Mouse (Mus musculus): ENCODE measurements at regions not wholly inside any gene's neighbourhood (a gene's known extent, or its start where the extent isn't known, plus 50 kb on each side); places are given as distances from the start of the nearest gene placed in this dataset.
A peak's percentile ranks its signal among the peaks of the same experiment; 100 is the strongest.

DNA sequence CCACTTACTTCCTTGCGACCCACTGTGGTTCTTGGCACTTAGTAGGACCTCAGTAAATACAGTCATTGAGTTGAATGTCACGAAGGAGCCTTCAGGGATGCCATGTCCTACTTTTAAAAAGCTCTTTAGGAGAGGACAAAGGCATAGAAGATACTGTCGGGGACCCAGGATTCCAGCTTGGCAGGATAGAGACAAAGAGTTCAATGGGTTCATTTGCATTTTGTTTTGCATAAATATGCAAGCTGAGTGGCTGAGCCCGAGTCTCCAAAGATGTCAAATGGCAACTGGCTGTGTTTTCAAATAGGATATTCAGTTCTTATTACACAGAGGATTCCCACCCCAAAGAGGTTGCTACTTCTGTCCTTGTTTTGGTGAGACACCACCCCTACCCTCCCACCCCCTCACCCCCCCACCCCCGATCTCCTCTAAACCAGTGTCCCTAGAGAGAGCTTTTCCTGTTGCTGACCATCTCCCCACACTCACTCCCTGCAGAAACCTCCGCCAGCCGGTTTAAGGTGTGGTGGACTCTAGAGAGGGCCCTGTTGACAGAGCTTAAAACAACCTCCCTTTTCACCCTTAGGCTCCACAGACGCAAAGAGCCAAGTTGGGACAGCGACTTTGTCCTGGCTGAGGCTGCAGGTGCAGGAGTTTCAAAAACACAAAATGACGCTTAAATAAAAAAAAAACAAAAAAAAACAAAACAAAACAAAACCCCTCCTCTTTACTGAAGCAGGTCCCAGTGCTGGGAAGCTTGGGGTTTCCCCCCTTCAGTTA lies 57.9 kb downstream of the Sox9 start:
- H3K27me3 ChIP-seq (replicated peaks): no peaks in the 10 kb centered on the region
- H3K27ac ChIP-seq (replicated peaks): 0 out of 2 replicates have a peak overlapping the region, but pooled peaks have one; percentile 5
- ATAC-seq (ENCODE audit: low FRiP score): no peak
- WGBS: 13% methylated on average over 10 of the region's 10 CpGs
- H3K4me3 ChIP-seq (replicated peaks): no peak overlapping the region
- no peaks in the 10 kb centered on the region for H3K9me3 ChIP-seq (replicated peaks)
- H3K36me3 ChIP-seq: no peaks in the 10 kb centered on the region
- no peak overlapping the region for H3K9ac ChIP-seq (replicated peaks)
- H3K4me2 ChIP-seq: peak overlapping the region; percentile 20; the same call in 1 of the 2 replicates
- 0 out of 2 replicates have a peak, but pooled peaks cover 9% of the 10 kb centered on the region for H3K4me1 ChIP-seq

DNA sequence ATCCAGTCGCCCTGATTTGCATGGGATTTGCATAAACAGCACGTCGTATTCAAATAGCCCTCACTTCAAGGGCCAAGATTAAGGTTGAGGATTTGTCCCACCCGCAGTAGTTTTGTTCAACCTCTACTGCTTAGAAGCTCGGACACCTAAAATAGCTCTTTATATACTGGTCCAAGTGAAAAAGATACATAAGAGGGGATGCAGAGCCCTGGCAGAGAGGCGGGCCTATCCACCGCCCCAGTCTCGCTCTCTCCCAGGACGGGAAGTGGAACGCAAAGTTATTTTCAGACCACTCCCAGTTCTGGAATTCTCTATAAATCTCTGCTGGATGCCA lies 58.4 kb downstream of the Sox9 start:
- 12% methylated on average over 10 of the region's 10 CpGs for WGBS
- no peaks in the 10 kb centered on the region for H3K27me3 ChIP-seq (replicated peaks)
- no peak overlapping the region for H3K4me3 ChIP-seq (replicated peaks)
- H3K4me2 ChIP-seq: peak overlapping the region; percentile 20; the same call in 1 of the 2 replicates
- H3K9me3 ChIP-seq (replicated peaks): no peaks in the 10 kb centered on the region
- H3K9ac ChIP-seq (replicated peaks): no peak overlapping the region
- 0 out of 2 replicates have a peak, but pooled peaks cover 7% of the 10 kb centered on the region for H3K4me1 ChIP-seq
- H3K36me3 ChIP-seq: no peaks in the 10 kb centered on the region
- ATAC-seq (ENCODE audit: low FRiP score): no peak
- 0 out of 2 replicates have a peak overlapping the region, but pooled peaks have one; percentile 5 for H3K27ac ChIP-seq (replicated peaks)

DNA sequence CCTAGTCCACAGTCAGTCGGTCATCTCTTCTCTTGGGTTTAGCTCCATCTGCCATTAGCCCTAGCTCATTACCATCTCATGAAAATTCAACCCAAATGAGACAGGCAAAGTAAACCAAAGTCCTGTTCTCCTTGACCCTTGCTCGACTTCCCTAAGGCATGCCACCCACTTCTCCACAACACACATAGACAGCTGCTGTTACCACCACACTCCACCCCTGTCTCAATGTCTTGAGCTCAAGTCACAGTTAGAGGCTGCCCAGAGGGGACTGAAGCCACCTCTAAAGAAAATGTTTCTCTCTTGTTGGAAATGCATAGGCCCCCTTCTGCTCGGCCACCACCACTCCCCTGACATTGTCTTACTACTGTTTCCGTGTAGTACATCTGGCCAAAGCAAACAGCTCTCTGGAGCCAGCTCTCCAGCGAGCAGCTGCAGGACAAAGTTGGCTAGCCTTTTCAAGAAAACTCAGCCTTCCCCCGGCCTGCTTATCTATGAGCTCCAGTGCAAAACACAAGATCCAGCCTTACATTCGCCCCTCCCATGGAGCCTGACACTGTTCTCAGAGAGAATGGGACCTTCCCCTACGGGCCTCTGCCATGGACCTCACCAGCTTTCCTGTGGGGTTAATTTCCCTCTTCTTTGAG lies 62.4 kb downstream of the Sox9 start:
- H3K4me2 ChIP-seq: no peak overlapping the region
- no peaks in the 10 kb centered on the region for H3K27me3 ChIP-seq (replicated peaks)
- no peak overlapping the region for H3K9ac ChIP-seq (replicated peaks)
- 74% methylated on average over 8 of the region's 8 CpGs for WGBS
- H3K9me3 ChIP-seq (replicated peaks): no peaks in the 10 kb centered on the region
- no peaks in the 10 kb centered on the region for H3K36me3 ChIP-seq
- ATAC-seq (ENCODE audit: low FRiP score): no peak
- H3K4me3 ChIP-seq (replicated peaks): no peak overlapping the region
- no peak overlapping the region for H3K27ac ChIP-seq (replicated peaks)
- H3K4me1 ChIP-seq: 0 out of 2 replicates have a peak, but pooled peaks cover 6% of the 10 kb centered on the region

DNA sequence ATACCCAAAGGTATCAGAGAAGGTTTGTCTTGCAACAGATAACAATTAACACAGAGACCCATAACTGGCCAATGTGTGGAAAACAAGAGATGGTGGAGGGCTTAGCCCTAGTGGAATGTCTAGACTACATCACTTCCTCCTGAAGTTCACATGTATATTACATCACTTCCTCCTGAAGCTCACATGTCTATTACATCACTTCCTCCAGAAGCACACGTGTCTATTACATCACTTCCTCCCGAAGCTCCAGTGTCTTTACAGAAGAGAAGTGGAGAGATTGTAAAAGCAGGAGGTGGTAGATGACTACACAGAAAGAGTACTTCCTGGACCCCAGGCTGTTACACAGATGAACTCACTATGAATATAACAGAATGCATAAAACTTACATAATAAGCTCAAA lies 65.1 kb downstream of the Sox9 start:
- no peak for ATAC-seq (ENCODE audit: low FRiP score)
- H3K9me3 ChIP-seq (replicated peaks): no peaks in the 10 kb centered on the region
- WGBS: 94% methylated on average over 2 of the region's 2 CpGs

DNA sequence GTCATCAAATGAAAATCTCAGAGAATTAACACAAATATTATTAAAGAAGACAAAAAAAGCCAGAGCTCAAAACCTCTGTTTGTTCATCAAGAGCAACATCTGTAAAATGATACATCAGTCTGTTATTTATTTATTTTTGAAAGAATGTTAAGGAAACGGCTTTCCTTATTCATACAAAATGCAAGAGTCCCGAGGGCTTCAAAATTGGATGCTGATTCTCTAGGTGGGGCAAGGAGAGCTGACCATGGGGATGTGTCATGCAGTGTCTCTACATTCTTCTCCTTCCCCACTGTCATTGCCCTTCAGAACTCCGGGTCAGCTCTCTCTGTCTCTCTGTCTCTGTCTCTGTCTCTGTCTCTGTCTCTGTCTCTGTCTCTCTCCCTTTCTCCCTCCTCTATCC lies 65.8 kb downstream of the Sox9 start:
- Histone ChIP-seq H3K27ac (replicated peaks) (no peak overlapping the region), H3K9ac (replicated peaks) (no peak overlapping the region), H3K4me2 (no peak overlapping the region), H3K27me3 (replicated peaks) (no peaks in the 10 kb centered on the region), H3K36me3 (no peaks in the 10 kb centered on the region), H3K9me3 (replicated peaks) (no peaks in the 10 kb centered on the region), H3K4me1 (no peaks in the 10 kb centered on the region), H3K4me3 (replicated peaks) (no peak overlapping the region)
- ATAC-seq (ENCODE audit: low FRiP score): no peak
- 94% methylated on average over 3 of the region's 3 CpGs for WGBS

More for the DNA sequence above, 65.1 kb downstream of the Sox9 start:
- Histone ChIP-seq H3K9ac (replicated peaks) (no peak overlapping the region), H3K4me1 (no peaks in the 10 kb centered on the region), H3K4me3 (replicated peaks) (no peak overlapping the region), H3K36me3 (no peaks in the 10 kb centered on the region), H3K27ac (replicated peaks) (no peak overlapping the region), H3K27me3 (replicated peaks) (no peaks in the 10 kb centered on the region), H3K4me2 (no peak overlapping the region)

DNA sequence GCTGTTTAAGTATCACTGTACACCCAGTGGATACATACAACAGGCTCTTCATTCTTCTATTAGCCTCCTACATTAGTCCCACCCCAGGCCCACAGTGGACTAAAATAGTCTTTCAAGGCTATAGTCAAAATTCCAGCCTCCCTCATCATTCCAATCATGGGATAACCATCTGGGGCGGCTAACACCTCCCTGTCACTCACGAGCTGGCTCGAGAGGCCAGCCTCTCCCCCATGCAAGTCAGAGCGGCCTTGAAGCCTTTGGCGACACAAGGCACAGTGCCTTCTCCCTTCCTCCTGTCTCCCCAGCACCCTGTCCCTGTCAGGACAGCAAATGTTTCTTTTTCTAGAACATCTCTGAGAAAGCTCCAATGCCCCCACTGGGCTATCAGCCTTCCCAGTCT lies 68.0 kb downstream of the Sox9 start:
- Histone ChIP-seq H3K9ac (replicated peaks) (no peak overlapping the region), H3K27me3 (replicated peaks) (no peaks in the 10 kb centered on the region), H3K4me1 (no peaks in the 10 kb centered on the region), H3K4me2 (no peak overlapping the region), H3K27ac (replicated peaks) (no peak overlapping the region), H3K4me3 (replicated peaks) (no peak overlapping the region), H3K9me3 (replicated peaks) (no peaks in the 10 kb centered on the region), H3K36me3 (no peaks in the 10 kb centered on the region)
- ATAC-seq (ENCODE audit: low FRiP score): no peak
- WGBS: 87% methylated on average over 5 of the region's 5 CpGs

DNA sequence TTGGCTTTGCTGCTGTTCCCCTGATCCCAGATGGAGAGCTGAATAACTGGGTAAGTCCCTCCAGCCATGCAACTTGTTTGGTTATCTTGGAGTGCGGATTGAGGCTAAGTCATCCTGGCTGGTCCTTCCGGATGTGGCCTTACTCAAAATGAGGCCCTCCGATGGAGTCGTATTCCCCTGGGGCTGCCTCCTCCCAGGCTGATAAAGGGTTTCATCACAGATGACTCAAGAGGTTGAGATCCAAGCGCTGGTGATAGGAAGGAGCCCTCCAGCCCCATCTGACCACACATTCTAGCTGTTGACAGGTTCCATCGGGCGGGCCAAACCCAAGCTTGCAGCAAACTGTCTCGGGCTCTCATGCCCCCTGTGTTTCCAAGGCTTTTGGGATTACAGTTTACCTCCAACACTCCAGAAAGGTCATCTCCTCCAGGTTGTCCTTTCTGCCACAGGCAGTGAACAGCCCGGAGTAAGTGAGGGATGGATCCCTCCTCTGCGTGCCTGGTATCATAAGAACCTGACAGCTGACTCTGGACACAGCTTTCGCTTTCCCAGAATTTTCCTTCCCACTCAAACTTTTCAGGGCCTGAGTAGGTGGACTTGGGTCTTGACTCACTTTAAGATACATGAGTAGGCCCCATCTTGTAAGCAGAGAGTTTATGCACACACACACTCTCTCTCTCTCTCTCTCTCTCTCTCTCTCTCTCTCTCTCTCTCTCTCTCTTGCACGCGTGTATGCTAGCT lies 68.7 kb downstream of the Sox9 start:
- no peaks in the 10 kb centered on the region for H3K9me3 ChIP-seq (replicated peaks)
- no peak overlapping the region for H3K9ac ChIP-seq (replicated peaks)
- ATAC-seq (ENCODE audit: low FRiP score): no peak
- no peak overlapping the region for H3K27ac ChIP-seq (replicated peaks)
- no peak overlapping the region for H3K4me3 ChIP-seq (replicated peaks)
- WGBS: 88% methylated on average over 13 of the region's 13 CpGs
- no peaks in the 10 kb centered on the region for H3K27me3 ChIP-seq (replicated peaks)
- no peaks in the 10 kb centered on the region for H3K36me3 ChIP-seq
- H3K4me2 ChIP-seq: no peak overlapping the region
- H3K4me1 ChIP-seq: no peaks in the 10 kb centered on the region

DNA sequence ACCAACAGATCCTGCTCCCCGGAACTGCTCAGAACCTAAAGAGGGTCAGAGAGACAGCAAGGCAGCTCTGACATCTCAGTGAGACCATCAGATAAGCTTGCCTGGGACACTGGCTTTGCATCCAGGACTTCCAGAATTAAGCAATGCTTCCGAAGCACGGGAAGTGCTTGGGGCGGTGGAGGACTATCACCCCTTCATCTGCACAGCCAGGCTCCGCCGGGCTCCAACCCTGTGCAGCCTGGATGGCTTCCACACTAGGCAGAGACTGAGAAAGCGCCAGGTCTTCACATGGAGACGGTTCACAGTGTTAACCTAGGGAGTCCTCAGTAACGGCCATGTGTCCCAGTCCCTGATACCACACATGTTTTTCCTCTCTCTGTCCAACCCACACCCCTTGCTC lies 69.3 kb downstream of the Sox9 start:
- Histone ChIP-seq H3K4me2 (no peak overlapping the region), H3K27ac (replicated peaks) (no peak overlapping the region), H3K9ac (replicated peaks) (no peak overlapping the region), H3K9me3 (replicated peaks) (no peaks in the 10 kb centered on the region), H3K27me3 (replicated peaks) (no peaks in the 10 kb centered on the region), H3K4me3 (replicated peaks) (no peak overlapping the region), H3K4me1 (no peaks in the 10 kb centered on the region), H3K36me3 (no peaks in the 10 kb centered on the region)
- WGBS: 86% methylated on average over 9 of the region's 9 CpGs
- ATAC-seq (ENCODE audit: low FRiP score): no peak

DNA sequence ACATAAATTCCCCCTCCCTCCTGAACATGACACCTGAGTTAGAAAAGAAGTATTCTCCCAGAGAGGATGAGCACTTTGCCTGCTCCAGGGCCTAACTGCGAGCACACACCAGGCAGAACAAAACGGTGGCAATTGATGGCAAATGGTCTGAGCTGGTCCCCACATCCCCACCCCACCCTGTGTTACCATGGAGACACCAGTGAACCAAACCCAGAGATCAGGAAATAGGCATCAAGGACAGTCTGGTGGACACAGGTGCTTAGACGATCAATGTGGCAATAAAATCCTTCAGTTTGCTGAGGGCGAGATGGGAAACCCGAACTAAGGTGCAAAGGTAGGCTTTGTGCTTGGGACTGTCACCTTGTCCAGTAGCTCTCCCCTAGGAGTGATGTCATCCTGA lies 74.0 kb downstream of the Sox9 start:
- H3K36me3 ChIP-seq: no peaks in the 10 kb centered on the region

DNA sequence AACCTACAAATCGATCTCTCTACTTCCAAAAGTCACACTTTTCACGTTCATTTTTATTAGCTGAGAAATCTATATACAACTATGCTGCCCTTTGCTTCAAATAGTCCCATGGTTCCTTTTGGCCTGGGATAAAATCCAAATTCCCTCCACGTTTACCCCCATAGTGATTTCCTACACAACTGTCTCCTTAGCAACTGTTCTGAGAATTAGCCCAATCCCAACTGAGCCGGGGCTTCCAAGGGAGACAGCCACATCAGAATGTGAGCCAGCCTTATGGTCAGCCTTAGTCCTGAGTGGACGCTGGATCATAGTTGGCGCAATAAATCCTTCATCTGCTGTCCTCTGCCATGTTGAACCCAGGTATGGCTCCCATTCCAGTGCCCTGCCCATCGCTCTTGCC lies 77.3 kb downstream of the Sox9 start:
- H3K27ac ChIP-seq (replicated peaks): 0 out of 2 replicates have a peak overlapping the region, but pooled peaks have one; percentile 28
- peaks cover 10% of the 10 kb centered on the region for H3K4me1 ChIP-seq
- ATAC-seq (ENCODE audit: low FRiP score): no peak
- H3K4me2 ChIP-seq: no peak overlapping the region
- H3K9me3 ChIP-seq (replicated peaks): no peaks in the 10 kb centered on the region
- WGBS: 66% methylated on average over 7 of the region's 7 CpGs
- no peaks in the 10 kb centered on the region for H3K36me3 ChIP-seq
- no peak overlapping the region for H3K9ac ChIP-seq (replicated peaks)
- no peak overlapping the region for H3K4me3 ChIP-seq (replicated peaks)
- no peaks in the 10 kb centered on the region for H3K27me3 ChIP-seq (replicated peaks)

More for the DNA sequence above, 74.0 kb downstream of the Sox9 start:
- Histone ChIP-seq H3K9me3 (replicated peaks) (no peaks in the 10 kb centered on the region), H3K27me3 (replicated peaks) (no peaks in the 10 kb centered on the region), H3K9ac (replicated peaks) (no peak overlapping the region), H3K4me2 (no peak overlapping the region), H3K4me3 (replicated peaks) (no peak overlapping the region), H3K4me1 (peaks cover 6% of the 10 kb centered on the region), H3K27ac (replicated peaks) (no peak overlapping the region)
- WGBS: 35% methylated on average over 5 of the region's 5 CpGs
- no peak for ATAC-seq (ENCODE audit: low FRiP score)

DNA sequence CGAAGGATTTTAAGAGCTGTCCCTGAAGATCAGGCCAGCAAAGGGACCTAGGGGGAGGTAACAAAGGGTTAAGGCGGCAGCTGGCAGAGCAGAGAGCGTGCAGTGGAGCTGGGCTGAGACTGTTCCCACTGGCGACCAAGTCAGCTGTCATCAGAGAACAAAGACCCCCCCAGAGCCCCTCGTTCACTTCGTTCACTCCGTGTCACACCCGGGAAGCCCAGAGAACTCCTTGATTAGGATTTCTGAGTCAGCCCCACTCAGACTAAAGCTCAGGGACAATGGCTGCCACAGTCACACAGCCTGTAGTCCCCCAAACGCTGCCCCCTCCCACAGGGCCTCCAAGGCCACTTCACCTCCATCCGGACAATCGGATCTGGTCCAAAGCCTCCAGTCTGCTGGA lies 78.8 kb downstream of the Sox9 start:
- H3K27ac ChIP-seq (replicated peaks): 0 out of 2 replicates have a peak overlapping the region, but pooled peaks have one; percentile 18
- no peaks in the 10 kb centered on the region for H3K36me3 ChIP-seq
- no peak overlapping the region for H3K9ac ChIP-seq (replicated peaks)
- peaks cover 10% of the 10 kb centered on the region for H3K4me1 ChIP-seq
- H3K9me3 ChIP-seq (replicated peaks): no peaks in the 10 kb centered on the region
- peak overlapping the region; percentile 17; the same call in 1 of the 2 replicates for H3K4me2 ChIP-seq
- 10% methylated on average over 11 of the region's 11 CpGs for WGBS
- H3K27me3 ChIP-seq (replicated peaks): 0 out of 2 replicates have a peak, but pooled peaks cover 3% of the 10 kb centered on the region
- no peak overlapping the region for H3K4me3 ChIP-seq (replicated peaks)
- ATAC-seq (ENCODE audit: low FRiP score): peak; percentile 68; the same call in 1 of the 2 replicates
